Mouse (Mus musculus): ENCODE measurements around the gene Pbld1.
"Not testable (repeated sequence)": the region's sequence is repeated elsewhere in the genome, so short reads cannot be mapped to it uniquely, and the experiment has no call there.

Gene Pbld1

GRCm38 (mm10) chr10:63039867-63040628 lies 19.9 kb upstream of the Pbld1 start:
- DNase-seq (ENCODE audit: low read depth): no peak

- peak; percentile 40 for DNase-seq (ENCODE audit: low read depth)
Observed at GRCm38 (mm10) chr10:63043154-63043553, 16.8 kb upstream of the Pbld1 start.

DNA sequence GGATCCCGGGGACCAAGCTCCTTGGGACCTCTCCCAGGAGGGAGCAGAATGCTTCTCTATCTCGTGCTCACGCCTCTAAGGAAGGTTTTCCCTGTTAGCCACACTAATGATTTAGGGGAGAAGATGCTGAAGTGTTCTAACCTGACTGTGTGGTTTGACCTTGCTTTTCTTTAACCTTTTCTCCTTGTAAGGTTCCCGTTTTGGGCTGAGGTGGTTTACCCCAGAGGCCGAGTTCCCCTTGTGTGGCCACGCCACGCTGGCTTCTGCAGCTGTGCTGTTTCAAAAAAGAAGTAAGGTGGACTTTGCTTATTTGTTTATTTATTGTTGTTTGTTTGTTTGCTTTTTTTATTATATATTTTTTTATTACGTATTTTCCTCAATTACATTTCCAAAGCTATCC lies 12.2 kb upstream of the Pbld1 start:
- no peak for DNase-seq (ENCODE audit: low read depth)

DNA sequence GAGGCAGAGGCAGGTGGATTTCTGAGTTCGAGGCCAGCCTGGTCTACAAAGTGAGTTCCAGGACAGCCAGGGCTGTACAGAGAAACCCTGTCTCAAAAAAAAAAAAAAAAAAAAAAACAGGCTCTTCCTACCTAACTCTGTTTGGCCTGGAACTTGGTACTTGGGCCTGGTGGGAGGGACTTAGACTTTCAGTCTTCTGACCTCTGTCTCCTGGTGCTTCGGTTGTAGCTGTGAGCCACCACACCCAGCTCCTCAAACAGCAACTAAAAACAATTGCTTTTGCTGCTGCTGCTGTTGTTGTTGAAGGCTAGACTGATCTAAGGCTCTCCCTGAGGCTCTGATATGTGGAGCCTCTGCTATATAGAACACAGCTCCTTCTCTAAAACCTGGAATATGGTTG lies 10.9 kb upstream of the Pbld1 start:
- DNase-seq (ENCODE audit: low read depth): no peak

GRCm38 (mm10) chr10:63051267-63051666 lies 8.7 kb upstream of the Pbld1 start:
- peak; percentile 69 for DNase-seq (ENCODE audit: low read depth)

DNA sequence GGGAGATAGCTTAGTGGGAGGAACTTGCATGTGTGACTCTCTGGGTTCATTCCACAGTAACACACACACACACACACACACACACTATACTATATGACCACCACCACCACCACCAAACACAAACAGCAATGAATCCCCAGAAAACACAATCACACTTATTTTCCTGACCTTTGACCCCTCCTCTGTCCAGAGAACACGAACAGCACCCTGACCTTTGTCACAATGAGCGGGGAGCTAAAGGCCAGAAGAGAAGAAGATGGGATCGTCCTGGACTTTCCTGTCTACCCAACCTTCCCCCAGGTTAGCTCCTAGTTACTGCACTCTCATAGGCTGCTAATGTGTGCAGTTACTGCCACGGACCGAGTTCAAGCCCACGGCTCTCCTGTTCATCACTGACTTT lies 8.0 kb upstream of the Pbld1 start:
- no peak for DNase-seq (ENCODE audit: low read depth)

DNA sequence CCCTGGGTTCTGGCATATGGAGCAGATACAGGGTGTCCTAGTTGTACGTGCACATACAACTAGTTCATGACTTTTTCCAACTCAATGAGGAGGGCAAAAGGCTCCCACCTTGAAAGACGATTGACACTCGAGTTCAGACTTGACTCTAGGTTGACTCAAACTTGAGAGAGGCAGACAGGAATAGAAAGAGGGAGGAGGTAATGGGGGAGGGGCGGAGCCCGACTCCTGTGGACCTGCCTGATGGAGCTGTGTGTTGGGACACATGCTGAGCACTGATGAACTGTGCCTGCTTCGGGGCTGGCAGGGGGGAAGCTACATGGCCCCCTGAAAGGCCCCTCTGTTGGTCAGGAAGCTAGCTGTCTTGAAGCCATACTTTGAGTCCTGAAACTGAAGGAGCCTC lies 7.0 kb upstream of the Pbld1 start:
- no peak for DNase-seq (ENCODE audit: low read depth)

DNA sequence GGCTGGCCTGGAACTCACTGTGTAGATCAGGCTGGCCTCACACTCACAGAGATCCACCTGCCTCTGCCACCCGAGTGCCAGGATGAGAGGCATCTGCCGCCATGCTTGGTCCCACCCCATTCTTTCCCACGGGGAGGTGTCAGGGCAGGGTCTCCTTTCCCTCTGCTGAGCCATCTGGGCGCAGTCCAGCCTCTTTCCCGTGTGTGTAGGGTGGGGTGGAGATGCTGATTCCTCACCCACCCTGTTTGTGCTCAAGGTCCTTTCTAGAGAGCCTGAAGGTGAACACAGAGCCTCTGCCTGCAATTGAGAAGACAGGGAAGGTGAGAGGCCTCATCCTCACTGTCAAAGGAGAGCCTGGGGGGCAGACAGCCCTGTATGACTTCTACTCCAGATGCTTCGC lies 5.9 kb upstream of the Pbld1 start:
- not testable (repeated sequence) for DNase-seq (ENCODE audit: low read depth)

- peak; percentile 26 for DNase-seq (ENCODE audit: low read depth)
Observed at GRCm38 (mm10) chr10:63054586-63054985, 5.4 kb upstream of the Pbld1 start.

GRCm38 (mm10) chr10:63056966-63057750 lies 2.8 kb upstream of the Pbld1 start:
- no peak for DNase-seq (ENCODE audit: low read depth)

DNA sequence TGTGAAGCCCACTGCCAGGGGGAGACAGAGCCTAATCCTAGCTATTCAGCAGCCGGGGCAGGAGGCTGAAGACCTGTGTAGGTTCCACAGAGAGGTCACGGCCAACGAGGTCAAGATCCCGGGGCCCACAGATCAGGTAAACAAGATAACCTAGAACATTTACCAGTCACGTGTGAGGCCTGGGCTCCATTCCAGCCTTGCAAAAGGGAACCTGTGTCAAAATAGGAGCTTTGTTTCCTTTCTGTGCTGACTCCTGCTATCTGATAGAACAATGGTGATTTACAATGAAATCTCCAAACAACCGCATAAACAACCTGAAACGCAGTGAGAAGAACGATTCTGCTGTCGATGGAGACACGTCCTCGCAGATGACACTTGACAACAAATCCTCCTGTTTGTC lies 444 bp downstream of the Pbld1 start:
- peak; percentile 18 for DNase-seq (ENCODE audit: low read depth)

DNA sequence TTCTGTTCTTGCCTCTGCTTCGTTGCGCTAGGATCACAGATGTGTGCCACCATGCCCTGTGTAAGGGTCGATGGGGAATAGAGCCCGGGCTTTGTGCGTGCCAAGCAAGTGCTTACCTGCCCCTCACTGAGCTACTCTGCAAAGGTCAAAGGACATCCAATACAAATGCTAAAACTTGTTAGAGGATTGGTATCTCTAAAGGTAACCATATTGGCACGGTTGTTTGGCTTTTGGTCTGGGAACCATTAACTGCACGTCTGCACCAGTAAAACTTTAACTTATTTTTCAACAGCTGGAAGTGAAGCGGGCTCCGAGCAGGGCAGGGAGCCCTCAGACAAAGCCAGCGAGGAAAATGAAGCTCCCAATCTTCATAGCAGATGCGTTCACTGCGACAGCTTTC lies 1.3 kb downstream of the Pbld1 start:
- DNase-seq (ENCODE audit: low read depth): no peak

DNA sequence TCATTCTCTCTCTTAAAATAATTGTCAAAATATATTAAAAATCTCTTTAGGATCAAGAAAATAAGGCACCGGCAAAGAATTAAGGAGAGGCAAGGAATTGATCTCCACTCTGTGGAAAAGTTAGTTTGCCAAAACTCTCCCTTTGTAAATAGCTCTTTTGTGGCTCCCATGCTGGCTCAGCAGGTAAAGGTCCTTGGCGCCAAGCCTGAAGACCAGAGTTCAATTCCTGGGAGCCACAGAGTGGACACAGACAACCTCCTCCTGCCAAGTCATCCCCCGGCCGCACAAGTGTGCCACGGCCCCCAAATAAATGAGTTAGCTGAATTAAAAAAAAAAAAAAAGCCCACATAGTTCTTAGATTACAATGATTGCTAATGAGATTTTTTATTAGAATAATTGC lies 2.7 kb downstream of the Pbld1 start:
- DNase-seq (ENCODE audit: low read depth): no peak

DNA sequence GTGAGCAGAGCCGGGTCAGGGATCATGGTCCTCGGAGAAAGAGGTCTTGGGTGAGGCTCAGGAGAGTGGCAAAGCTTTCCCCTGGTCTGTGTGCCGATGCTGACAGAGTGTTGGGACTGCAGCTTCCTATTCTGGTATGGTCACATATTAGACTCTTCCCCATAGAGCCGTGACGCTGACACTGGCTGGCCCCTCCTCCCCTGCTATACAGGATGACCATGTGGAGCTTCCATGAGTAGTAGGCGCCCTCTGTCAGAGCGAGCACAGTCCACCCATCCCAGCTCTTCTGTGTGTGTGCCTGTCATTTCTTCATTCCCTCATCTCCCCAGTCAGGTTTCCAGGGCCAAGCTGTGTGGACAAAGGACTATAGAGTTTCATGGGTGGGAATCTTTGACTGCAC lies 3.4 kb downstream of the Pbld1 start:
- no peak for DNase-seq (ENCODE audit: low read depth)

- no peak for DNase-seq (ENCODE audit: low read depth)
Observed at GRCm38 (mm10) chr10:63064516-63064915, 4.6 kb downstream of the Pbld1 start.

DNA sequence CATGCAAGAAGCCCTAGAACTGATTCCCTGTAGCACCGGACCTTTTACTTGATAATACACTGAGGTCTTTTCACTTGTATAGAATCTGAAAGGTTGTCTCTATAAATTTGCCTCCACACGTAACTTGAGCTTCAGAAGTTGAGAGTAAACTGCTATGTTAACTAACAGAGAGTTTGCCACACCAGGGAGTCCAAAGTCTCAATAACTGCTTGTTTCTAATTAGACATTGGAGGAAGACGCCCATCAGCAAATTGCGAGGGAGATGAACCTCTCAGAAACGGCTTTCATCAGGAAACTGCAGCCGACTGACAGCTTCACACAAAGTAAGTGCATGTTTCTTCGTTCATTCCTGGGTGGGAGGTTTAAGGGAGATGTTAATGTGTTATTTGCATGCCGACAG lies 5.6 kb downstream of the Pbld1 start:
- no peak for DNase-seq (ENCODE audit: low read depth)

GRCm38 (mm10) chr10:63065988-63066387 lies 6.0 kb downstream of the Pbld1 start:
- DNase-seq (ENCODE audit: low read depth): peak; percentile 74

DNA sequence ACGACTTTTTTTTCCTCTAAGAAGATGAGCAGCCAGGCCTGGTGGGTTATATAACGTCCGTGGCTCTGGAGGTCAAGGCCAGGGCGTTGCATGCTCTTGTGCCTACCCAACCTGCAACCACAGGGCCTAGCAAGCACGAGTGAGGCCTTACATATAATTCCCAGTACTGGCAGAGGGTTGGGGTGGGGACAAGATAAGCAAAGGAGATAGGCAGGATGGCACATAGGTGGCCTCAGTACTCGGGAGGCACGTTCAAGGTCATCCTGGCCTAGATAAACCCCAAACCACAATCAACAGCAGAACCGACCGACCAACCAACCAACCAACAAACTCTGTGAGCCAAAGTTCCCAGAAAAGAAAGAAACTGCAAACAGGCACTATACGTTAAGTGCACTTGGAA lies 26.3 kb downstream of the Pbld1 start:
- DNase-seq (ENCODE audit: low read depth): peak; percentile 54

GRCm38 (mm10) chr10:63089103-63089757 lies 29.3 kb downstream of the Pbld1 start:
- DNase-seq (ENCODE audit: low read depth): peak; percentile 36

DNA sequence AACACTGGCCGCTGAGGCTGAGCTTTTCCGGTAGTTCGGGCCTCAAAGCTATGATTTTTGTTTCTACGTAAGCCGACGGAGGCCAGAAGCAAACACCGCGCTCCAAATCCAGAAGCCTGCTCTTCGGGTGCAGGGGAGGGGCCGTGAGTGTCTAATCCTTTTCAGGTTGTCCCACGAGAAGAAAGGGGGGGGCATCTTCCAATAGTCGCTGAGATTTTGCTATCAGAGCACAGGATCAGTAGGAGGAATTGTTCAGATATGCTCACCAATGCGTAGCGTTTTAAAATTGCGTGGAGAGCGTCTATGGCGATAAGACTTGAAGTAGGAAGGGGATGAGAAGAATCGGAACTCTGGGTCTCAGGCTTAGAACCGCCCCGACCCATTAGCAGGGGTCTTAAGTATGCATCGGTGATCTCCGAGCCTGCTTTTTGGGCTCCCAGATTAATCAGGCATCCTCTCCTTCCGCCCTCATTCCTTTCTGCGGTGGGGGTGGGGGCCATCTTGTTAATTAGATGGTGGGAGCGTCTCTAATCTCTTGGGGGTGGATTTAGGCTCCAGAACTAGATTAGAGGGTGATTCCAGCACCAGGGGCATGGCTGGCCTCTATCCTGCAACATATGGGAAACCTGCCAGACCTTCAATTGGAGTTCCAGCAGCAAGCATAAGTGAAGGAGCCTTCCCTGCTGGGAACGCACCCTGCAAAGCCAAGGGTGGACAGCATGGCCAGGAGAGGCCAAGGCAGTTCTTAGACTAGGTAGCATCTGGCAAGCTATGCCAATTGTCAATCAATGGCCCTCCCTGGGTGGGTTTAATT lies 30.0 kb downstream of the Pbld1 start:
- no peak for DNase-seq (ENCODE audit: low read depth)

GRCm38 (mm10) chr10:63091915-63092314 lies 32.0 kb downstream of the Pbld1 start:
- DNase-seq (ENCODE audit: low read depth): no peak

Measured in 416B (cell line).